Mouse (Mus musculus) midbrain, embryonic 15.5 days (tissue): ENCODE measurements around the gene Cbx8. TPM values are rescaled to one million over a fixed set of nuclear protein-coding genes. Genes with fewer than 3 reads are reported as not detected.

ENCODE experiments used
- ATAC-seq: fragments of 200-750 bp; cut with Nextera tagmentation; replicated peaks from 2 replicates; pipeline ENCODE4 v1.8.0; 2017; ENCODE audit warnings: moderate TSS enrichment
- H3K27ac ChIP-seq: fragments of 300-500 bp; sonication (generic); 2 replicates; pipeline ENCODE4 v1.5.1; 2015; ENCODE audit warnings: mild to moderate bottlenecking, inconsistent platforms
- H3K27me3 ChIP-seq: fragments of 300-500 bp; sonication (generic); replicated peaks from 2 replicates; pipeline ENCODE4 v1.6.1; 2015; ENCODE audit warnings: inconsistent platforms
- H3K36me3 ChIP-seq: fragments of 300-500 bp; sonication (generic); replicated peaks from 2 replicates; pipeline ENCODE4 v1.6.1; 2015; ENCODE audit warnings: inconsistent platforms
- H3K4me1 ChIP-seq: fragments of 300-500 bp; sonication (generic); 2 replicates; pipeline ENCODE4 v1.6.1; 2015; ENCODE audit warnings: inconsistent platforms
- H3K4me2 ChIP-seq: fragments of 300-500 bp; sonication (generic); 2 replicates; pipeline ENCODE4 v1.6.1; 2015; ENCODE audit warnings: inconsistent platforms, mild to moderate bottlenecking, moderate library complexity
- H3K4me3 ChIP-seq: fragments of 300-500 bp; sonication (generic); 2 replicates; pipeline ENCODE4 v1.5.1; 2015; ENCODE audit warnings: mild to moderate bottlenecking, inconsistent platforms
- H3K9ac ChIP-seq: fragments of 300-500 bp; sonication (generic); 2 replicates; pipeline ENCODE4 v1.6.1; 2015; ENCODE audit warnings: mild to moderate bottlenecking, inconsistent platforms
- H3K9me3 ChIP-seq: fragments of 300-500 bp; sonication (generic); 2 replicates; pipeline ENCODE4 v1.6.1; 2016; ENCODE audit warnings: inconsistent platforms
- WGBS: fragments of 180-500 bp; shearing (Covaris S2); methylation state at CpG from one replicate; pipeline ENCODE4 v1.1.7; 2015; ENCODE audit warnings: mixed read lengths; 5-methylcytosine and 5-hydroxymethylcytosine counted together
- polyA plus RNA-seq: library from polyadenylated mRNA; unstranded; fragments of >200 nt; fragmentation: Nextera tagmentation; extraction: Ambion mirVana; gene quantifications from 2 replicates; pipeline ENCODE4 v1.2.1, GENCODE M21; 2015

Gene Cbx8
- polyA plus RNA-seq, 1 experiment from 2014 or later, result 9.7 TPM

- Histone ChIP-seq H3K36me3 (peaks cover 7% of the 10 kb centered on the region), H3K4me3 (peak overlapping the region; percentile 69), H3K27ac (peak overlapping the region; percentile 100), H3K9me3 (no peaks in the 10 kb centered on the region), H3K4me2 (peak overlapping the region; percentile 94), H3K9ac (peak overlapping the region; percentile 97), H3K27me3 (peaks cover 31% of the 10 kb centered on the region), H3K4me1 (peaks cover 75% of the 10 kb centered on the region)
- WGBS, result 1% methylated on average over 28 of the region's 28 CpGs
- no peak for ATAC-seq
Measured at GRCm38 (mm10) chr11:119083724-119084445, 43.1 kb upstream of the Cbx8 start.

- Histone ChIP-seq H3K9ac (no peak overlapping the region; the same call in 1 of the 2 replicates), H3K4me2 (peak overlapping the region; percentile 94), H3K27me3 (peaks cover 22% of the 10 kb centered on the region), H3K27ac (no peak overlapping the region), H3K4me1 (peaks cover 76% of the 10 kb centered on the region), H3K4me3 (peak overlapping the region; percentile 69), H3K36me3 (peaks cover 7% of the 10 kb centered on the region), H3K9me3 (no peaks in the 10 kb centered on the region)
- ATAC-seq, result no peak
- 13% methylated on average over 20 of the region's 20 CpGs for WGBS
Measured at GRCm38 (mm10) chr11:119082638-119083599, 42.1 kb upstream of the Cbx8 start.

- Histone ChIP-seq H3K9ac (no peak overlapping the region; the same call in 1 of the 2 replicates), H3K4me1 (peaks cover 71% of the 10 kb centered on the region), H3K4me3 (peak overlapping the region; percentile 69; the same call in 1 of the 2 replicates), H3K4me2 (peak overlapping the region; percentile 94), H3K36me3 (peaks cover 7% of the 10 kb centered on the region), H3K9me3 (no peaks in the 10 kb centered on the region), H3K27ac (no peak overlapping the region), H3K27me3 (peaks cover 14% of the 10 kb centered on the region)
- WGBS, result 28% methylated on average over 21 of the region's 21 CpGs
- no peak for ATAC-seq
Measured at GRCm38 (mm10) chr11:119081839-119082637, 41.3 kb upstream of the Cbx8 start.

- H3K36me3 ChIP-seq, result peaks cover 7% of the 10 kb centered on the region
- WGBS, result 28% methylated on average over 46 of the region's 47 CpGs
Measured at GRCm38 (mm10) chr11:119081148-119081838, 40.5 kb upstream of the Cbx8 start.

GRCm38 (mm10) chr11:119080461-119081147 is 39.8 kb upstream of the Cbx8 start:
- peaks cover 64% of the 10 kb centered on the region for H3K4me1 ChIP-seq
- 33% methylated on average over 33 of the region's 33 CpGs for WGBS
- no peak for ATAC-seq
- H3K9me3 ChIP-seq, result no peaks in the 10 kb centered on the region
- peaks cover 10% of the 10 kb centered on the region for H3K27me3 ChIP-seq
- H3K4me3 ChIP-seq, result peak overlapping the region; percentile 15
- H3K27ac ChIP-seq, result no peak overlapping the region
- peaks cover 7% of the 10 kb centered on the region for H3K36me3 ChIP-seq
- no peak overlapping the region for H3K9ac ChIP-seq
- H3K4me2 ChIP-seq, result peak overlapping the region; percentile 94

More at GRCm38 (mm10) chr11:119081148-119081838, 40.5 kb upstream of the Cbx8 start:
- ATAC-seq, result no peak
- H3K4me2 ChIP-seq, result peak overlapping the region; percentile 94
- no peaks in the 10 kb centered on the region for H3K9me3 ChIP-seq
- peaks cover 65% of the 10 kb centered on the region for H3K4me1 ChIP-seq
- peaks cover 10% of the 10 kb centered on the region for H3K27me3 ChIP-seq
- no peak overlapping the region for H3K9ac ChIP-seq
- peak overlapping the region; percentile 15 for H3K4me3 ChIP-seq
- H3K27ac ChIP-seq, result no peak overlapping the region

DNA sequence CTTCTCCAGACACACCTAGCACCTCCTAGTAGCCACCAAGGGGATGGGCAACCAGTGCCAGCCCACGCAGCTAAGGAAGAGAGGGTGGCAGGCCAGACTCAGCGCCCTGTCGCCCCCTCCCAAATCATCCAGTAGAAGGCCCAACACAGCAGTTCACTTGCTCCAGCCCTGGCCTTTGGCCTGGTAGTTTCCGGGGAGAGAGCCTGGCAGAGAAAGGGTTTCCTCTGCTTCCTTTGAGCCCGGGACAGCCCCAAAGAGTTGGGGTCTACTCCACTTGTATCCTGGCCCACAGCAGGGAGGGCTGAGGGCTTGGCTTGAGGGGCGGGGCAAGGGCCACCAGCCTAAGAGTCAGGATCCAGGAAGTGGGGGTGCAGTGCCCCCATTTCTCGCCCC is 38.7 kb upstream of the Cbx8 start:
- peak overlapping the region; percentile 2; the same call in 1 of the 2 replicates for H3K4me3 ChIP-seq
- peak overlapping the region; percentile 47 for H3K27ac ChIP-seq
- WGBS, result 37% methylated on average over 7 of the region's 7 CpGs
- H3K9ac ChIP-seq, result peak overlapping the region; percentile 13; the same call in 1 of the 2 replicates
- ATAC-seq, result 0 out of 2 replicates have a peak, but pooled peaks have one; percentile 8
- peaks cover 60% of the 10 kb centered on the region for H3K4me1 ChIP-seq
- peak overlapping the region; percentile 41 for H3K4me2 ChIP-seq
- peaks cover 7% of the 10 kb centered on the region for H3K36me3 ChIP-seq
- H3K27me3 ChIP-seq, result peaks cover 10% of the 10 kb centered on the region
- H3K9me3 ChIP-seq, result no peaks in the 10 kb centered on the region

- Histone ChIP-seq H3K4me1 (peaks cover 54% of the 10 kb centered on the region), H3K9me3 (no peaks in the 10 kb centered on the region), H3K36me3 (peaks cover 7% of the 10 kb centered on the region), H3K27me3 (peaks cover 10% of the 10 kb centered on the region), H3K4me3 (peak overlapping the region; percentile 2; the same call in 1 of the 2 replicates), H3K9ac (peak overlapping the region; percentile 13; the same call in 1 of the 2 replicates), H3K27ac (peak overlapping the region; percentile 47), H3K4me2 (peak overlapping the region; percentile 41)
- 4% methylated on average over 24 of the region's 27 CpGs for WGBS
- ATAC-seq, result peak; percentile 71
Measured at GRCm38 (mm10) chr11:119078691-119079444, 38.1 kb upstream of the Cbx8 start.

GRCm38 (mm10) chr11:119077755-119078154 is 37.0 kb upstream of the Cbx8 start:
- H3K4me3 ChIP-seq, result no peak overlapping the region
- no peak overlapping the region for H3K27ac ChIP-seq
- peaks cover 10% of the 10 kb centered on the region for H3K27me3 ChIP-seq
- no peak for ATAC-seq
- no peaks in the 10 kb centered on the region for H3K9me3 ChIP-seq
- WGBS, result 80% methylated on average over 4 of the region's 4 CpGs
- no peak overlapping the region for H3K9ac ChIP-seq
- H3K4me2 ChIP-seq, result no peak overlapping the region
- H3K4me1 ChIP-seq, result peaks cover 45% of the 10 kb centered on the region
- peaks cover 7% of the 10 kb centered on the region for H3K36me3 ChIP-seq

GRCm38 (mm10) chr11:119075805-119076204 is 35.0 kb upstream of the Cbx8 start:
- 91% methylated on average over 5 of the region's 5 CpGs for WGBS
- H3K36me3 ChIP-seq, result peaks cover 1% of the 10 kb centered on the region; the same call in 1 of the 2 replicates
- H3K9ac ChIP-seq, result no peak overlapping the region
- no peak for ATAC-seq
- peaks cover 26% of the 10 kb centered on the region for H3K4me1 ChIP-seq
- no peak overlapping the region for H3K4me3 ChIP-seq
- no peak overlapping the region for H3K4me2 ChIP-seq
- H3K27ac ChIP-seq, result no peak overlapping the region
- no peaks in the 10 kb centered on the region for H3K9me3 ChIP-seq
- no peaks in the 10 kb centered on the region for H3K27me3 ChIP-seq

GRCm38 (mm10) chr11:119073876-119074433 is 33.2 kb upstream of the Cbx8 start:
- WGBS, result 69% methylated on average over 6 of the region's 6 CpGs
- H3K9ac ChIP-seq, result no peak overlapping the region

More at GRCm38 (mm10) chr11:119073876-119074433, 33.2 kb upstream of the Cbx8 start:
- Histone ChIP-seq H3K27ac (no peak overlapping the region), H3K36me3 (no peaks in the 10 kb centered on the region), H3K4me1 (peaks cover 10% of the 10 kb centered on the region), H3K27me3 (no peaks in the 10 kb centered on the region), H3K9me3 (no peaks in the 10 kb centered on the region), H3K4me2 (no peak overlapping the region), H3K4me3 (no peak overlapping the region)
- no peak for ATAC-seq
